Mouse (Mus musculus) liver, postnatal 0 days (tissue): ENCODE results near the gene Pde5a.

Experiments used
- CTCF ChIP-seq: sonication (generic); IDR thresholded peaks from 2 replicates; pipeline ENCODE4 v1.5.1; 2016; ENCODE audit warnings: antibody characterized with exemption, low read depth
- EP300 ChIP-seq: IDR thresholded peaks from 2 replicates; pipeline ENCODE4 v1.6.1; 2016; ENCODE audit warnings: antibody characterized with exemption, low read depth, mild to moderate bottlenecking

GRCm38 (mm10) chr3:122708485-122708884 is 20.3 kb upstream of the Pde5a start:
- no peak for TF ChIP-seq CTCF
- TF ChIP-seq EP300, result no peak
